Mouse (Mus musculus) embryonic fibroblast, embryonic 13.5 days (primary cell): ENCODE results near the gene Flot1.

ENCODE experiments used
- CTCF ChIP-seq: IDR thresholded peaks from 2 replicates; pipeline ENCODE4 v1.5.1; 2011; ENCODE audit warnings: mild to moderate bottlenecking, control low read depth, low read length, moderate library complexity, borderline replicate concordance; ENCODE audit not compliant: insufficient read depth
- POLR2A ChIP-seq: IDR thresholded peaks from 2 replicates; pipeline ENCODE4 v1.6.1; 2011; ENCODE audit warnings: low read depth, mild to moderate bottlenecking, control low read depth, low read length, moderate library complexity

DNA sequence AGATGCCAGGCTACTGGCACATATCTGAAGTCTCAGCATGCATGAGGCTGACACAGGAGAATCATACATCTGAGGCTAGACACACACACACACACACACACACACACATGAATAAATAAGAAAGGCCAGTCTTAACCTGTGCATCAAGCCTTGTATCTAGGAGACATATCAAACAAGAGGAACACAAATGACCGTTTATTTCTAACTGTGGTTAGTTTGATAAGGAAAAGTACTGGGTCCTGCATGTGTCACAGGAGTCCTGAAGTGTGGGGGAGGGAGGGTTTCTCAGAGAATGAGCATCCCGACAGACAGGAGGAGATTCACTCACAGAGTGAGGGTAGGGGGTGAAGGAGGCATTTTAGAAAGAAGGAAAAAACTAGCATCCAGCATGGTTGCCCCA lies 27.9 kb upstream of the Flot1 start:
- TF ChIP-seq CTCF, result no peak
- TF ChIP-seq POLR2A, result no peak
